In genomic region chr8:17598736-17599135, GRCm38 (mm10) we compare ENCODE assay signal across 27 mouse cellular contexts.
DNase-seq lines count a peak whose midpoint lies in the region; ATAC-seq and TF ChIP-seq lines count a peak whose summit lies in the region.
"Had no signal": no experiment of that assay in that cellular context is flagged by ENCODE, and none has a peak within 500 bp of the region (broad histone marks: within the 10 kb centered on the region; RNA-seq: fewer than 3 reads in every experiment).

No protein-coding gene starts in this region.

- peak; percentile 69 for ATAC-seq in frontal cortex, adult (ENCODE audit: low TSS enrichment)
- ATAC-seq: activated CD4-positive, CD25-positive, alpha-beta regulatory T cell, adult 4 months; CD4-positive, CD25-positive, alpha-beta regulatory T cell, adult 4 months; forebrain, embryonic 14.5 days; forebrain, embryonic 16.5 days; Patski had no signal

- TF ChIP-seq CTCF in left cerebral cortex, adult 2 months (IDR thresholded peaks at IDR 0.05): no peak

- peak overlapping the region; percentile 56 for H3K27ac ChIP-seq in left cerebral cortex, adult 2 months
- H3K27ac ChIP-seq: embryonic facial prominence, embryonic 13.5 days; embryonic facial prominence, embryonic 15.5 days; forebrain, embryonic 10.5 days; forebrain, embryonic 12.5 days had no signal

- no peak overlapping the region for H3K4me3 ChIP-seq in left cerebral cortex, adult 2 months
- H3K4me3 ChIP-seq: embryonic facial prominence, embryonic 13.5 days; embryonic facial prominence, embryonic 15.5 days; erythroblast, embryonic 14.5 days; forebrain, embryonic 10.5 days; forebrain, embryonic 12.5 days had no signal

- intact Hi-C loops in left cerebral cortex, adult 2 months (cut with DNase I): loop anchor here (2.0 kb wide), 1 partner anchor 66 kb away; no protein-coding TSS in a partner anchor
- intact Hi-C loops in left cerebral cortex, postnatal 36 days (cut with DNase I): no loop called here

- DNase-seq in frontal cortex, postnatal 25 days (ENCODE audit: low spot score in 2 of 2): no peak
- peak; percentile 14 for DNase-seq in layer of hippocampus, adult 9-11 months
- no peak for DNase-seq in layer of hippocampus, postnatal 36 days
- no peak for DNase-seq in left cerebral cortex, adult 2 months (ENCODE audit: extremely low spot score in 1 of 2, low spot score in 2 of 2)
- DNase-seq in left cerebral cortex, postnatal 36 days (ENCODE audit: low spot score in 2 of 2): no peak
- DNase-seq: adrenal gland, adult 8-10 months; adrenal gland, postnatal 14 days; adrenal gland, postnatal 36 days; B cell, adult 2 months; cerebellum, adult 11 months; cerebellum, adult 18-20 months; cerebellum, adult 8-10 months; cerebellum, adult 9-11 months; cerebellum, postnatal 14 days; cerebellum, postnatal 36 days; embryo, embryonic 11 days had no signal
